Mouse (Mus musculus) embryonic fibroblast, embryonic 13.5 days (primary cell): ENCODE measurements around the gene Ttc3.

Experiments
- CTCF ChIP-seq: IDR thresholded peaks from 2 replicates; pipeline ENCODE4 v1.5.1; 2011; ENCODE audit warnings: mild to moderate bottlenecking, control low read depth, low read length, moderate library complexity, borderline replicate concordance; ENCODE audit not compliant: insufficient read depth
- POLR2A ChIP-seq: IDR thresholded peaks from 2 replicates; pipeline ENCODE4 v1.6.1; 2011; ENCODE audit warnings: low read depth, mild to moderate bottlenecking, control low read depth, low read length, moderate library complexity

DNA sequence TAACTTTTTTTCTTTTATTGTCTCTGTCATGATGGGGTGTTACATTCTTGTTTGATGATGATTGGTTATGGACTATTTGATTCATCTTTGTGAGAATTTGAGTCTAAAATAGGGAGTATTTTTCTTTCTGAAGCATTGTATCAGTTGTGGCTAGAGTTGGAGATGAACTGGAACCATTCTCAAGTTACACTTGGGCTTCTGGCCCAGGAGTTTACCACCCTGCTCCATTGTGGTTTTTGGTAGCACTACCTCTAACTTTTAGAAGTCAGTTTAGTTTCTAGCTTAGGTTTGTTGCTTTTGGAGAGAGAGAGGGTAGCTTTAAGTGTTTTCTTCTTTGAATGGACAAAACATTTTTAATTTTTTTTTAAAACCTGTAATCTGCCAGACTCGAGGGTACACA, 9.0 kb downstream of the Ttc3 start:
- TF ChIP-seq CTCF (no peak), POLR2A (no peak)
